Mouse (Mus musculus) CH12.LX (cell line): ENCODE results near the gene Prpsap2.

ENCODE experiments used
- CTCF ChIP-seq, 2 experiments: IDR thresholded peaks in 1 of 2; conservative IDR thresholded peaks in 1 of 2; 2 replicates each; pipeline ENCODE4 v1.5.1; 2011 to 2012; ENCODE audit warnings: low read depth in 2 of 2, low read length in 2 of 2, improper control_type of control experiment in 1 of 2, inconsistent platforms in 1 of 2, mild to moderate bottlenecking in 1 of 2, moderate library complexity in 1 of 2
- ELF1 ChIP-seq: IDR thresholded peaks from 2 replicates; pipeline ENCODE4 v1.6.1; 2014; ENCODE audit warnings: low read depth, mild to moderate bottlenecking, inconsistent platforms, low read length, improper control_type of control experiment
- EP300 ChIP-seq: IDR thresholded peaks from 2 replicates; pipeline ENCODE4 v1.6.1; 2011; ENCODE audit warnings: low read length, improper control_type of control experiment
- ETS1 ChIP-seq: conservative IDR thresholded peaks from 2 replicates; pipeline ENCODE4 v1.6.1; 2012; ENCODE audit warnings: low read depth, mild to moderate bottlenecking, inconsistent platforms, low read length, improper control_type of control experiment, moderate library complexity
- KAT2A ChIP-seq: IDR thresholded peaks from 2 replicates; pipeline ENCODE4 v1.6.1; 2012; ENCODE audit warnings: low read length, improper control_type of control experiment, inconsistent platforms; ENCODE audit not compliant: insufficient replicate concordance
- MEF2A ChIP-seq: IDR thresholded peaks from 2 replicates; pipeline ENCODE4 v1.6.1; 2014; ENCODE audit warnings: low read depth, mild to moderate bottlenecking, inconsistent platforms, low read length, improper control_type of control experiment, borderline replicate concordance
- NRF1 ChIP-seq: IDR thresholded peaks from 2 replicates; pipeline ENCODE4 v1.6.1; 2014; ENCODE audit warnings: low read depth, mild to moderate bottlenecking, inconsistent platforms, low read length, improper control_type of control experiment, moderate library complexity
- POLR2A ChIP-seq: IDR thresholded peaks from 2 replicates; pipeline ENCODE4 v1.6.1; 2011; ENCODE audit warnings: low read depth, mild to moderate bottlenecking, improper control_type of control experiment, low read length

DNA sequence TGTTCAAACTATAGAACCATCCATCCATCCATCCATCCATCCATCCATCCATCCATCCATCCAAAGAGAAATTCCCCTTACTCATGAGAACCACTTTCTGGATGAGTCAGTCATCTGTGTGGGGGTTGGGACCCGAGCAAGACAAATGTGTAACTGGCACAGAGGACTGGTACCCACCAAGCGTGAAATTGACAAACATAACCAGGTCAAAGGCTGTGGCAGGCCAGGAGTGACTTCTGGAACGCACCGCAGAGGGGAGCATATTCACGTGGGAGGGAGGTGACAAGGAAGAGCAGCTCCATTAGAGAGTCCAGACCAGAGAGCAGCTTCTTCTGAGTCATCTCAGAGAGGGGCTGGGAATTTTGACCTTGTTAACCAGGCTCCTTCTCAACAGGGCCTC is 39.8 kb downstream of the Prpsap2 start:
- TF ChIP-seq CTCF (conservative IDR thresholded peaks at IDR 0.05 in 1 of 2, IDR thresholded peaks at IDR 0.05 in 1 of 2; ENCODE audit: low read depth in 2 of 2, low read length in 2 of 2): no peak
- TF ChIP-seq POLR2A: no peak
- TF ChIP-seq ETS1: no peak
- TF ChIP-seq NRF1: no peak
- TF ChIP-seq MEF2A: no peak
- TF ChIP-seq KAT2A: no peak
- no peak for TF ChIP-seq EP300
- no peak for TF ChIP-seq ELF1
